Mouse (Mus musculus) midbrain, embryonic 11.5 days (tissue): ENCODE results near the gene Arl15. TPM values are rescaled to one million over a fixed set of nuclear protein-coding genes. Genes with fewer than 3 reads are reported as not detected.
"Not testable (repeated sequence)": the region's sequence is repeated elsewhere in the genome, so short reads cannot be mapped to it uniquely, and the experiment has no call there.

Experiments
- ATAC-seq: fragments of 200-750 bp; cut with Nextera tagmentation; 2 replicates; pipeline ENCODE4 v1.8.0; 2017; ENCODE audit warnings: moderate TSS enrichment, moderate library complexity; ENCODE audit not compliant: low FRiP score
- DNase-seq: peaks from one replicate; pipeline ENCODE4 v3.0.0; 2015; ENCODE audit warnings: low spot score; ENCODE audit errors: missing footprints
- H3K27ac ChIP-seq: fragments of 300-500 bp; sonication (generic); 2 replicates; pipeline ENCODE4 v1.5.1; 2014; ENCODE audit warnings: low read depth, low read length
- H3K27me3 ChIP-seq: fragments of 300-500 bp; sonication (generic); 2 replicates; pipeline ENCODE4 v1.6.1; 2014; ENCODE audit warnings: mild to moderate bottlenecking, low read length, moderate library complexity, mixed read lengths; ENCODE audit not compliant: control insufficient read depth, insufficient read depth
- H3K36me3 ChIP-seq: fragments of 300-500 bp; sonication (generic); 2 replicates; pipeline ENCODE4 v1.6.1; 2014; ENCODE audit warnings: mild to moderate bottlenecking, low read length, moderate library complexity, mixed read lengths; ENCODE audit not compliant: control insufficient read depth, insufficient read depth
- H3K4me1 ChIP-seq: fragments of 300-500 bp; sonication (generic); 2 replicates; pipeline ENCODE4 v1.6.1; 2014; ENCODE audit warnings: low read length; ENCODE audit not compliant: control insufficient read depth, insufficient read depth
- H3K4me2 ChIP-seq: fragments of 300-500 bp; sonication (generic); 2 replicates; pipeline ENCODE4 v1.6.1; 2014; ENCODE audit warnings: mild to moderate bottlenecking, moderate library complexity
- H3K4me3 ChIP-seq: fragments of 300-500 bp; sonication (generic); 2 replicates; pipeline ENCODE4 v1.5.1; 2014; ENCODE audit warnings: low read depth, low read length
- H3K9ac ChIP-seq: fragments of 300-500 bp; sonication (generic); 2 replicates; pipeline ENCODE4 v1.6.1; 2014; ENCODE audit warnings: low read length
- H3K9me3 ChIP-seq: fragments of 300-500 bp; sonication (generic); 2 replicates; pipeline ENCODE4 v1.6.1; 2016; ENCODE audit warnings: low read length; ENCODE audit not compliant: control insufficient read depth
- WGBS: fragments of 180-500 bp; shearing (Covaris S2); extraction: QIAGEN DNeasy Blood & Tissue Kit; methylation state at CpG from one replicate; pipeline ENCODE4 v1.1.7; 2014; 5-methylcytosine and 5-hydroxymethylcytosine counted together
- polyA plus RNA-seq: library from polyadenylated mRNA; unstranded; fragments of >200 nt; fragmentation: Nextera tagmentation; extraction: Ambion mirVana; gene quantifications from 2 replicates; pipeline ENCODE4 v1.2.1, GENCODE M21; 2014

Arl15 gene
- polyA plus RNA-seq, 1 experiment from 2014 or later, result 13.6 TPM

GRCm38 (mm10) chr13:113769829-113770228 is 24.5 kb upstream of the Arl15 start:
- DNase-seq (no peak), ATAC-seq (no peak)
- Histone ChIP-seq H3K27me3 (no peaks in the 10 kb centered on the region), H3K9ac (no peak overlapping the region), H3K4me3 (no peak overlapping the region), H3K9me3 (no peaks in the 10 kb centered on the region), H3K27ac (no peak overlapping the region), H3K4me1 (no peaks in the 10 kb centered on the region), H3K36me3 (no peaks in the 10 kb centered on the region), H3K4me2 (no peak overlapping the region)
- WGBS, result 89% methylated on average over 3 of the region's 3 CpGs

- Histone ChIP-seq H3K4me3 (no peak overlapping the region), H3K36me3 (no peaks in the 10 kb centered on the region), H3K9me3 (no peaks in the 10 kb centered on the region), H3K9ac (no peak overlapping the region), H3K4me1 (no peaks in the 10 kb centered on the region), H3K27me3 (no peaks in the 10 kb centered on the region), H3K4me2 (no peak overlapping the region), H3K27ac (no peak overlapping the region)
- DNase-seq, result no peak
- ATAC-seq, result no peak
- 93% methylated on average over 5 of the region's 5 CpGs for WGBS
Observed at GRCm38 (mm10) chr13:113770340-113770739, 24.0 kb upstream of the Arl15 start.

- Histone ChIP-seq H3K4me2 (no peak overlapping the region), H3K4me3 (no peak overlapping the region), H3K27me3 (no peaks in the 10 kb centered on the region), H3K36me3 (no peaks in the 10 kb centered on the region), H3K27ac (no peak overlapping the region), H3K9me3 (no peaks in the 10 kb centered on the region), H3K4me1 (no peaks in the 10 kb centered on the region), H3K9ac (no peak overlapping the region)
- no peak for DNase-seq
- ATAC-seq, result no peak
- WGBS, result 25% methylated on average over 1 of the region's 1 CpGs
Observed at GRCm38 (mm10) chr13:113771340-113771739, 23.0 kb upstream of the Arl15 start.

- Histone ChIP-seq H3K27me3 (no peaks in the 10 kb centered on the region), H3K36me3 (no peaks in the 10 kb centered on the region), H3K4me3 (no peak overlapping the region), H3K27ac (no peak overlapping the region), H3K4me2 (no peak overlapping the region), H3K9ac (no peak overlapping the region), H3K9me3 (no peaks in the 10 kb centered on the region), H3K4me1 (no peaks in the 10 kb centered on the region)
- ATAC-seq (no peak), DNase-seq (peak; percentile 33)
- 91% methylated on average over 8 of the region's 8 CpGs for WGBS
Observed at GRCm38 (mm10) chr13:113774799-113775198, 19.5 kb upstream of the Arl15 start.

- H3K9me3 ChIP-seq, result no peaks in the 10 kb centered on the region
- no peaks in the 10 kb centered on the region for H3K27me3 ChIP-seq
- ATAC-seq (no peak), DNase-seq (peak; percentile 62)
- no peaks in the 10 kb centered on the region for H3K36me3 ChIP-seq
- no peak overlapping the region for H3K4me3 ChIP-seq
- 82% methylated on average over 10 of the region's 10 CpGs for WGBS
- H3K27ac ChIP-seq, result no peak overlapping the region
- H3K4me2 ChIP-seq, result no peak overlapping the region
- H3K9ac ChIP-seq, result no peak overlapping the region
- no peaks in the 10 kb centered on the region for H3K4me1 ChIP-seq
Observed at GRCm38 (mm10) chr13:113775244-113776140, 18.8 kb upstream of the Arl15 start.

- H3K4me3 ChIP-seq, result no peak overlapping the region
- DNase-seq (no peak), ATAC-seq (no peak)
- H3K36me3 ChIP-seq, result no peaks in the 10 kb centered on the region
- no peaks in the 10 kb centered on the region for H3K9me3 ChIP-seq
- no peak overlapping the region for H3K27ac ChIP-seq
- no peaks in the 10 kb centered on the region for H3K4me1 ChIP-seq
- no peaks in the 10 kb centered on the region for H3K27me3 ChIP-seq
- WGBS, result 84% methylated on average over 5 of the region's 5 CpGs
- no peak overlapping the region for H3K9ac ChIP-seq
- H3K4me2 ChIP-seq, result no peak overlapping the region
Observed at GRCm38 (mm10) chr13:113785803-113786202, 8.5 kb upstream of the Arl15 start.

- WGBS, result 73% methylated on average over 8 of the region's 8 CpGs
- H3K27ac ChIP-seq, result no peak overlapping the region
Observed at GRCm38 (mm10) chr13:113787136-113787535, 7.2 kb upstream of the Arl15 start.

GRCm38 (mm10) chr13:113790016-113790415 is 4.3 kb upstream of the Arl15 start:
- H3K36me3 ChIP-seq, H3K27me3 ChIP-seq, H3K27ac ChIP-seq, H3K9me3 ChIP-seq, H3K4me2 ChIP-seq, H3K4me3 ChIP-seq, H3K4me1 ChIP-seq, DNase-seq, ATAC-seq, H3K9ac ChIP-seq: not testable (repeated sequence)
- WGBS, result 91% methylated on average over 1 of the region's 3 CpGs

More at GRCm38 (mm10) chr13:113787136-113787535, 7.2 kb upstream of the Arl15 start:
- no peak overlapping the region for H3K4me2 ChIP-seq
- ATAC-seq, result no peak
- no peaks in the 10 kb centered on the region for H3K36me3 ChIP-seq
- no peaks in the 10 kb centered on the region for H3K9me3 ChIP-seq
- peak; percentile 78 for DNase-seq
- no peaks in the 10 kb centered on the region for H3K4me1 ChIP-seq
- no peaks in the 10 kb centered on the region for H3K27me3 ChIP-seq
- no peak overlapping the region for H3K9ac ChIP-seq
- no peak overlapping the region for H3K4me3 ChIP-seq

- no peaks in the 10 kb centered on the region for H3K36me3 ChIP-seq
- peak overlapping the region; percentile 61 for H3K4me2 ChIP-seq
- H3K27ac ChIP-seq, result peak overlapping the region; percentile 82
- H3K9ac ChIP-seq, result peak overlapping the region; percentile 77
- DNase-seq (no peak), ATAC-seq (no peak)
- peak overlapping the region; percentile 47 for H3K4me3 ChIP-seq
- peaks cover 7% of the 10 kb centered on the region; the same call in 1 of the 2 replicates for H3K4me1 ChIP-seq
- 81% methylated on average over 9 of the region's 9 CpGs for WGBS
- H3K9me3 ChIP-seq, result no peaks in the 10 kb centered on the region
- no peaks in the 10 kb centered on the region for H3K27me3 ChIP-seq
Observed at GRCm38 (mm10) chr13:113793637-113794036, 668 bp upstream of the Arl15 start.
